Mouse (Mus musculus): ENCODE data around the gene Glyr1. TPM values are rescaled to one million over a fixed set of nuclear protein-coding genes. Genes with fewer than 3 reads are reported as not detected.

The Glyr1 gene
- polyA plus RNA-seq, 1 experiment, result 47.6 TPM

DNA sequence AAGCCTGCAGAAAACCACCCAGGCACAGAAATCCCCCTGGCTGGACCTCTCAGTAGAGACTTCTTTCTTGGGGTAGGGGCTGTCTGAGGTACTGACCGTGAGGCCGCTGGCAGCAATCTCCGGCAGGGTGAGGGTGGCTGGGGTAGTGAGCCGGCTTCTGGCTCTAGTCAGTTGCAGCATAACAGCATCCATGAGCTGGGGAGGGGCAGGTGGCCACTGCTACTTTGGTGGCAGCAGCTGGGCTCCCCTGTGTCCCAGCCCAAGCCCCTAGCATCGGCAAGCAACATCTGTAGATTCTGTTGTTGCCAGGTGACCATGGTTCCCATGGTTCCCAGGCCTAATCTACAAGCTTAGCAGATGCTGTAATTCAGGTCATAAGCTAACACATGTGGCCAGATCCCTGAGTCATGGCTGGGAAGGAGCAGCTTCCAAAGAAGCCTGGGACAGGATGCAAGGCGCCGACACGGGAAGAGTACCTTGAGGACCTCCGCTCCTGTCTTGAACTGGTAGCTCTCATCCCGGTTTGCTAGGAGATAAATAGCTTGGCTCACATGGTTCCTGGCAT is 39.2 kb downstream of the Glyr1 start:
- no peak for TF ChIP-seq CEBPB (IDR thresholded peaks at IDR 0.05; ENCODE audit: low read depth)
- TF ChIP-seq USF1 (IDR thresholded peaks at IDR 0.05; ENCODE audit: low read depth), result no peak
- no peak for TF ChIP-seq CTCF (IDR thresholded peaks at IDR 0.05; ENCODE audit: control insufficient read depth, insufficient read depth, insufficient read length)
- TF ChIP-seq MAX (IDR thresholded peaks at IDR 0.05), result no peak
- TF ChIP-seq MYOD1 (IDR thresholded peaks at IDR 0.05; ENCODE audit: control insufficient read depth, insufficient read length, low read depth), result no peak
- no peak for TF ChIP-seq MYOG (IDR thresholded peaks at IDR 0.05; ENCODE audit: control insufficient read depth, extremely low read depth, insufficient read length)
- no peak for TF ChIP-seq FOSL1 (IDR thresholded peaks at IDR 0.05; ENCODE audit: insufficient read depth, low read length, poor library complexity, severe bottlenecking)
- Histone ChIP-seq H3K4me3 (ENCODE audit: insufficient read depth, poor library complexity, severe bottlenecking) (no peak overlapping the region), H3K79me3 (ENCODE audit: low read depth) (no peaks in the 10 kb centered on the region), H3K79me2 (ENCODE audit: control insufficient read depth, insufficient read depth) (no peaks in the 10 kb centered on the region), H3K36me3 (ENCODE audit: control insufficient read depth, insufficient read depth) (peaks cover 13% of the 10 kb centered on the region), H3ac (ENCODE audit: control insufficient read depth, insufficient read length, low read depth) (no peak overlapping the region), H3K27me3 (ENCODE audit: control insufficient read depth, insufficient read depth, insufficient read length) (no peaks in the 10 kb centered on the region)

DNA sequence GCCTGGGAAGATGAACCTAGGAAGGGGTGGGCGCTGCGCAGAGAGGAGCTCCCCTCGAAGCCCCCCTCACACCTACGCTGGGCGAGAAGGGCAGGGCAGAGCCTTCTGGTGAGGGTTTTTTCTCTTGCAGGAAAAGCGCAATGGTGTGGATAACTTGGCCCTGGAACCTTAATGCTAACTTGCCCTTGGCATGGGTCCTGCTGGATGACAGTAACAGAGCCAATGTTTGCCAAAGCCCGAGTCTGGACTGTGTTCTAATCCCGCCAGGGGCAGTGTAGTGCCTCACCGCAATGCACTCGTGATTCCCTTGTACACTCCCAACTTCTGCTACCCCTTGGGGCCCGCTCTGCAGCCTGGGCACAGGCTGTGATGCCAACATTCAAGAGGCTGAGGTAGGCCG is 41.6 kb downstream of the Glyr1 start:
- H3K4me3 ChIP-seq (ENCODE audit: insufficient read depth, poor library complexity, severe bottlenecking), result no peak overlapping the region
- TF ChIP-seq USF1 (IDR thresholded peaks at IDR 0.05; ENCODE audit: low read depth) (no peak), CTCF (IDR thresholded peaks at IDR 0.05; ENCODE audit: control insufficient read depth, insufficient read depth, insufficient read length) (no peak), MYOG (IDR thresholded peaks at IDR 0.05; ENCODE audit: control insufficient read depth, extremely low read depth, insufficient read length) (no peak), CEBPB (IDR thresholded peaks at IDR 0.05; ENCODE audit: low read depth) (no peak), FOSL1 (IDR thresholded peaks at IDR 0.05; ENCODE audit: insufficient read depth, low read length, poor library complexity, severe bottlenecking) (no peak), MYOD1 (IDR thresholded peaks at IDR 0.05; ENCODE audit: control insufficient read depth, insufficient read length, low read depth) (no peak), MAX (IDR thresholded peaks at IDR 0.05) (no peak)
- H3ac ChIP-seq (ENCODE audit: control insufficient read depth, insufficient read length, low read depth), result no peak overlapping the region
- no peaks in the 10 kb centered on the region for H3K79me3 ChIP-seq (ENCODE audit: low read depth)
- H3K79me2 ChIP-seq (ENCODE audit: control insufficient read depth, insufficient read depth), result no peaks in the 10 kb centered on the region
- no peaks in the 10 kb centered on the region for H3K27me3 ChIP-seq (ENCODE audit: control insufficient read depth, insufficient read depth, insufficient read length)
- no peaks in the 10 kb centered on the region for H3K36me3 ChIP-seq (ENCODE audit: control insufficient read depth, insufficient read depth)

DNA sequence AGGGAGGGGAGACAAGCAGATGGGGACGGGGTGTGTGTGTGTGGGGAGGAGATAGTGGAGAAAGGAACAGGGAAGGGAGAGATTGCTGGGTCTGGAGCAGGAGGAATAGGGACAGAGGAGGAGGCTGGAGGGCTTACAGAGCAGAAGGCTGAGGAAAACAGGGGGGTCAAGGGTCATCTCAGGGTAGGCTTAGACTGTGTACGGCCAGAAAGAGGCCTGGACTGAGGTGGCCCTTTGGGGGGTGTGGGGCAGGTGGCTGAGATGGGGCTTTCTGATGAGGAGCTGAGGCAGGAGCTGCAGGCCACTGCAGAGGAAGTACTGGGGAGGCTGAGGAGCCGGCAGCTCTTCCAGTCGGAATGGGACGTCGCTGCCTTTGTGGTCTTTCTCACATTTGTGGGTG is 42.2 kb downstream of the Glyr1 start:
- Histone ChIP-seq H3ac (ENCODE audit: control insufficient read depth, insufficient read length, low read depth) (no peak overlapping the region), H3K4me3 (ENCODE audit: insufficient read depth, poor library complexity, severe bottlenecking) (no peak overlapping the region), H3K27me3 (ENCODE audit: control insufficient read depth, insufficient read depth, insufficient read length) (no peaks in the 10 kb centered on the region), H3K36me3 (ENCODE audit: control insufficient read depth, insufficient read depth) (no peaks in the 10 kb centered on the region), H3K79me2 (ENCODE audit: control insufficient read depth, insufficient read depth) (no peaks in the 10 kb centered on the region), H3K79me3 (ENCODE audit: low read depth) (no peaks in the 10 kb centered on the region)
- TF ChIP-seq FOSL1 (IDR thresholded peaks at IDR 0.05; ENCODE audit: insufficient read depth, low read length, poor library complexity, severe bottlenecking) (no peak), CTCF (IDR thresholded peaks at IDR 0.05; ENCODE audit: control insufficient read depth, insufficient read depth, insufficient read length) (no peak), CEBPB (IDR thresholded peaks at IDR 0.05; ENCODE audit: low read depth) (no peak), MYOG (IDR thresholded peaks at IDR 0.05; ENCODE audit: control insufficient read depth, extremely low read depth, insufficient read length) (no peak)

DNA sequence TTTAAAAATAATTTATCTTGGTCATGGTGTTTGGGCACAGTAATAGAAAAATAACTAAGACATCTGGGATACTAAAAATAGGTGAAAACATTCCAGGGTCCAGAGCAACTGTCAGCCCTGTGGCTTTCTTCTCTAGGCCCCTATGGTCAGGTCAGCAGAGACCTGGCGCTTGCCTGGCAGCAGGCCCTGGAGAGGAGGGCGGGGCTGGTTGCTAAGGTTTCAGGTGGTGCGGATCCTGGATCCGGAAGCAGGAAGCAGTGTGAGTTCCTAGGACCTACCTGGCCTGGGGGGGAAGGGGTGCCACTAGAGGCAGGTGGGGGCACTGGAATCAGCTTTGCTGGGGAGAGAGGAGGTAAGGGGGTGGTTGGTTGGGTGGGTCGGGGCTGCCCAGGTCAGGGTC is 42.6 kb downstream of the Glyr1 start, which contains the start of gene Smim22:
Gene Smim22, plus strand, starts transcription at position 222 of the 400 bp plus-strand sequence.
- Histone ChIP-seq H3K36me3 (ENCODE audit: control insufficient read depth, insufficient read depth) (no peaks in the 10 kb centered on the region), H3K79me3 (ENCODE audit: low read depth) (no peaks in the 10 kb centered on the region), H3ac (ENCODE audit: control insufficient read depth, insufficient read length, low read depth) (no peak within 1 kb of the TSS), H3K27me3 (ENCODE audit: control insufficient read depth, insufficient read depth, insufficient read length) (no peaks in the 10 kb centered on the region), H3K79me2 (ENCODE audit: control insufficient read depth, insufficient read depth) (no peaks in the 10 kb centered on the region), H3K4me3 (ENCODE audit: insufficient read depth, poor library complexity, severe bottlenecking) (no peak within 1 kb of the TSS)
- no peak for TF ChIP-seq CTCF (IDR thresholded peaks at IDR 0.05; ENCODE audit: control insufficient read depth, insufficient read depth, insufficient read length)
- no peak for TF ChIP-seq FOSL1 (IDR thresholded peaks at IDR 0.05; ENCODE audit: insufficient read depth, low read length, poor library complexity, severe bottlenecking)
- no peak for TF ChIP-seq CEBPB (IDR thresholded peaks at IDR 0.05; ENCODE audit: low read depth)
- TF ChIP-seq MAX (IDR thresholded peaks at IDR 0.05), result no peak
- no peak for TF ChIP-seq MYOD1 (IDR thresholded peaks at IDR 0.05; ENCODE audit: control insufficient read depth, insufficient read length, low read depth)
- TF ChIP-seq USF1 (IDR thresholded peaks at IDR 0.05; ENCODE audit: low read depth), result no peak
- TF ChIP-seq MYOG (IDR thresholded peaks at IDR 0.05; ENCODE audit: control insufficient read depth, extremely low read depth, insufficient read length), result no peak

DNA sequence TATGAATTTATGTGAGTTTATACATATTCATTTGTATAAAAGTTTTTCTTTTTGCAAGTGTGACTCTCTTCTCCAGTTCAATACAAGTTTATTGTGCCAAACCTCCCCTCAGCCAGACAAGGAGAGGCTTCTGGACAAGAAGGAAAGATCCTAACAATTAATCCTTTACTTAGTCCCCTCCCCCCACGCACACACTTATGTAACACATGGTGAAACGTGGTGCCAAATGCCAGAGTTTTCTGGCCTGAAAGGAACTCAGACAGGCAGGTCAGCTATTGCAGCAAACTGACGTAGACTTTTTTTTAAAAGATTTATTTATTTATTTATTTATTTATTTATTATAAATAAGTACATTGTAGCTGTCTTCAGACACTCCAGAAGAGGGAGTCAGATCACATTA is 49.1 kb downstream of the Glyr1 start:
- Histone ChIP-seq H3K4me3 (ENCODE audit: insufficient read depth, poor library complexity, severe bottlenecking) (no peak overlapping the region), H3K36me3 (ENCODE audit: control insufficient read depth, insufficient read depth) (no peaks in the 10 kb centered on the region), H3ac (ENCODE audit: control insufficient read depth, insufficient read length, low read depth) (no peak overlapping the region), H3K27me3 (ENCODE audit: control insufficient read depth, insufficient read depth, insufficient read length) (peaks cover 3% of the 10 kb centered on the region), H3K79me3 (ENCODE audit: low read depth) (no peaks in the 10 kb centered on the region), H3K79me2 (ENCODE audit: control insufficient read depth, insufficient read depth) (no peaks in the 10 kb centered on the region)
- no peak for TF ChIP-seq CTCF (IDR thresholded peaks at IDR 0.05; ENCODE audit: control insufficient read depth, insufficient read depth, insufficient read length)
- no peak for TF ChIP-seq MYOD1 (IDR thresholded peaks at IDR 0.05; ENCODE audit: control insufficient read depth, insufficient read length, low read depth)

DNA sequence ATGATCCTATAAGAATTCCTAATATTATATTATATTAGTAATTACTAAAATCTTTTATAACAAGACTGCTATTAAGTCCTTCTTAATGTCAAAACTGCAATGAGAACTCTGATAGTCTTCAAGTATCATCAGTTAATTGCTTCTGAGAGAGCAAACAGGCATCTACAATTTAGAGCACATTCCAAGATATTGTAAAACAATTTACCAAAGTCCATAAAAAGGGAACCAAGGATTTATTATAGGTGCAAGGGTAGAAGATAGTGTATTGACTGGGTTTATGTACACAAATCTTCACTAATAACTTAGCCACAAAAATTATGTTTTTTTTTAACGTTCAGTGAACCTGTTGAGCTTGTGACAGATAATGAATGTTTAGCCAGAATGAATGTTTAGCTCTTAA is 50.7 kb downstream of the Glyr1 start:
- H3K27me3 ChIP-seq (ENCODE audit: control insufficient read depth, insufficient read depth, insufficient read length), result peaks cover 3% of the 10 kb centered on the region

More for the DNA sequence above, 50.7 kb downstream of the Glyr1 start:
- Histone ChIP-seq H3ac (ENCODE audit: control insufficient read depth, insufficient read length, low read depth) (no peak overlapping the region), H3K36me3 (ENCODE audit: control insufficient read depth, insufficient read depth) (no peaks in the 10 kb centered on the region), H3K79me2 (ENCODE audit: control insufficient read depth, insufficient read depth) (no peaks in the 10 kb centered on the region), H3K79me3 (ENCODE audit: low read depth) (no peaks in the 10 kb centered on the region), H3K4me3 (ENCODE audit: insufficient read depth, poor library complexity, severe bottlenecking) (no peak overlapping the region)
- no peak for TF ChIP-seq MYOD1 (IDR thresholded peaks at IDR 0.05; ENCODE audit: control insufficient read depth, insufficient read length, low read depth)
- no peak for TF ChIP-seq MYOG (IDR thresholded peaks at IDR 0.05; ENCODE audit: control insufficient read depth, extremely low read depth, insufficient read length)
- TF ChIP-seq FOSL1 (IDR thresholded peaks at IDR 0.05; ENCODE audit: insufficient read depth, low read length, poor library complexity, severe bottlenecking), result no peak
- TF ChIP-seq CTCF (IDR thresholded peaks at IDR 0.05; ENCODE audit: control insufficient read depth, insufficient read depth, insufficient read length), result no peak
- TF ChIP-seq MAX (IDR thresholded peaks at IDR 0.05), result no peak
- TF ChIP-seq USF1 (IDR thresholded peaks at IDR 0.05; ENCODE audit: low read depth), result no peak
- TF ChIP-seq CEBPB (IDR thresholded peaks at IDR 0.05; ENCODE audit: low read depth), result no peak
